Mouse (Mus musculus) left cerebral cortex, adult 9 months (tissue): ENCODE measurements around the gene Atxn1.

Source experiments
- DNase-seq, 2 experiments: peaks; one replicate each; pipeline ENCODE4 v3.0.0; 2022; ENCODE audit warnings: low spot score in 2 of 2

The Atxn1 gene

DNA sequence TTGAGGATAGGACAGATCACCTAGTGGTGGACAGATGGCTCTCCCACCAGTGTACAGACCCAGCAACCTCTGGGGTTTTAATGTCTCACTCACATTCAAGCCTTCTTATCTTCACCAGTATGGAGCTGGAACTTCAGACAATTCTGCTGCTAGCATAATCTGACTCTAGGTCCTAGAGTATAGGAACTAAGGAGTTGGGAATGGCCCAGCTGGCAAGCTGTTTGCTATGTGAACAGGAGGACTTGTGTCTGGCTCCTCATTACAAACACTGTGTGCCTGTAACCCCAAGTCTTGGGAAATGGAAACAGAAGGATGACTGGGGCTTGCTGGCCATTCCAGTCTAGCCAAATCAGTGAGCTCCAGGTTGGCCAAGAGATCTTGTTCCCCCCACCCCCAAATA, 237.9 kb downstream of the Atxn1 start:
- DNase-seq: no peak

DNA sequence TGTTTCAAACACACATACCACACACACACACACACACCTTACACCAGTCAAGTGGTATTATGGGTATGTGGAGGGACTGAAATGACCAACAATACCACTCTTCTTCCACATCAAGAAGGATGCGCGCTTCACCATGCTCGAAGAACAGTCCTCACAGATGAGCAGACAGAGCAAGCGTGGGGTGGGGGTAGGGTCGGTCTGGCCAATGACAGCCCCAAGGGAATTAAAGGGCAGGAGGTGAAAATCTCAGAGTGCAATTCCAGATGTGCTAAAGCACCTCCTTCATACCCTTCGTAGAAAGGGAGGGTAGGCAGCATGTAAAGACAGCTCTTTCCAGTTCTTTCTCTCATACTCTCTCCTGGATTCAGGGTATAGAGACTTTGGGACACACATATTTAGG, 238.6 kb downstream of the Atxn1 start:
- no peak for DNase-seq

DNA sequence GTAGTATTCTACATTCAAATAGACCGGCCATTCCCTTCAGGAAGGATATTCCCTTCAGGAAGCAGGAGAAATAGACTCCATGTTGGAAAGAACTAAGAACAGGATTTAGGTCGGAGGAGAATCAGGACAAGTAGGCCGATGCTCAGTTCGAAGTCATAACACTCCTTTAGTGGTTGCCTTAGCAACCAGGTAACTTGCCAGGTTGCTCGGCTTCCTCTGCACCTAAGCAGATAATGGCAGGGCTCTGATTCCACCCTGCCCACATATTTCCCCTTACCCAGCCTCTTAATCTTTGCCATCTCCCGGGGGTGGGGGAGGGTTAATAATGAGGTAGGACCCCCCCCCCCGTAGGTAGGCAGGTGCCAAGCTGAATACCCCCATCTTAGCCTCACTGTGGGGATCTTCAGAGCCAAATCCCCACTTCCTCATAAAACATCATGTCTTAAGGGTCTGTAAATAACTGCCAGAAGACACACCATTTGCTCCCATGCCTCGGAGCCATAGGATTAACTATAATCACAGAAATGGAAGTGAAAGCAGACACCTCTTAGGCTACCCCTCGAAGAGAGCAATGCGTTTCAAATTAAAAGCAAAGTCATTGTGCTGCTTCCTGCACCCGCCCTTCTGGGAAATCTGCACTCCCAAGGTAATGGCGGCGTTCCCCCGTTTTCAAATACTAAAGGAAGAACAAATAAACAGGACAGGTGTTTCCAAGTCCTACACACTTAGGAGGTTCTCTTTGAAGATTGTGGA, 240.1 kb downstream of the Atxn1 start:
- DNase-seq: no peak

DNA sequence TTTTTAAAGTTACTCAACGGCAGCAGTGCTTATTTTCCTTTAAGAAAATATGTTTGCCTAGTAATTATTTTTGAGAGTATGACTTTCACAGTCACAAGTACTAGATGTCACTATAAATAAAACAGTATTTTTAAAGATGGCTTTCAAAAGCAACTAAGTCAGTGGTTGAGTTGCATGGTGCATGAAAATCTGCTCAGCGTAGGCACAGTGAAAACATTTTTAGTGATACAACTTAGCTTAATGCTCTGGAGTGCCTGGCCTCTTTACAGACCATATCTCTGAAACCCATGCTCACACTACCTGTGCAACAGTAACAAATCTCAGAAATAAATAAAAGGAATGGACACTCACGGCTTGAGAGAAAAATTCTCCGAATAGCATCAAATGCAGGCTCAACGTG, 241.9 kb downstream of the Atxn1 start:
- DNase-seq: no peak

DNA sequence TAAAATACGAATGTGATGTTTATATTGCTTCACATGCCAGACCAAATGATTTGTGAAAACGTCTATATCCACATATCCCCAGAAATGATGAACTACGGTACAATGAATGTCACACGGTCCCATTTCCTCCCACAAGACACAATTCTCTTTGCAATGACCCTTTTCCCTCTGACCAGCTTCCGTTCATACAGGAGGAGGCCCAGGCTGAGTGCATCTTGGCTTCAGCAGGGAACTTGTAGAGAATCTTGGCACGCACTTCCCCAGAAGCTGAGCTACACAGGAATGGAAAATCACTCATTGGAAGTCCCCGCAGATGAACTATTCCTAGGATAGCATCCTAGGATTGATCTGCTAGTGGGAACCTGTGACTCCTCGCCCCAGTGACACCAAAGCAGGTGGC, 243.2 kb downstream of the Atxn1 start:
- DNase-seq: peak in 1 of 2 experiments; percentile 48

DNA sequence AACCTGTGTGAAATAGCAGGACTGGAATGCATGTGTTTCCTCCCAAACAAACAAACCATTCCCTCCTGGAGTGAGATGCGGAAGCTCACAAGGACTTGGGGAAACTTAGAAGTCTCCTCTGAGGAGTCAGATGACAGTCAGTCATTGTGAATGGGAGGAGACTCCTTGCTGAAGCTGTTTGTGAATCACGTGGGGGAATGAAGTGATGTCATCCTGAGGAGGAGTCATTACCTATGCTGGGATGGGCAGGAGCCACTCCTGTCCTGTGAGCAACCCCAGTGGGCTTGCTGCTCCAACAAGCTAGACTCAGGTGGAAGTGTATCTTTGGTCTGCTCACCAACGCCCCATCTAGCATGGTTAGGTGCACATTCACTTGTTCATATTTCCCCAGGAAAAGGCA, 246.0 kb downstream of the Atxn1 start:
- no peak for DNase-seq

- no peak for DNase-seq
Measured at GRCm38 (mm10) chr13:45715583-45716180, 249.1 kb downstream of the Atxn1 start.

- DNase-seq: no peak
Measured at GRCm38 (mm10) chr13:45710041-45710440, 254.8 kb downstream of the Atxn1 start.

- peak; percentile 42 to 56 for DNase-seq
Measured at GRCm38 (mm10) chr13:45709402-45709801, 255.4 kb downstream of the Atxn1 start.

DNA sequence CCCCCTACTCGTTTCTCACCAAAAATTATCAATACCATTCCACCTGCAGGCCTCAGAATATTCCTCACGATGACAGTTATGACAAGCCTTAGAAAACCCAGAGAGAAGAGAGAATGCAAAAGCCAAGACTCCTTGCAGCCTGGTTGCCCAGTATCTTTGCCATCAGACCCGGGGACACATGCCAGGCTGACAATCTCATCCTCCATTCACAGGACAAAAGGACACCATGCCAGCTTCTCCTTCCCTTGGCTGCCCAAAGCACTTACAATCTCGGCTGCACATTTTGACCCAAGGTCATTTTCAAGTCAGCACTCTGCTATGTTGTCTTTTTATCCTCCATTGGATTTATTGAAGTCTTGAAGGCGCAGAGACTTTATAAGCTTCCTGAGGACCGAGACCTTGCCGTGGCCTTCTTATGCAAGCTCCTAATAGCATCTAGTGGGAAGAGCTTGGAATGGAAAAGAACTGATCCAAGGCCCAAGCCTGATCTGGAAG, 263.5 kb downstream of the Atxn1 start:
- no peak for DNase-seq

- no peak for DNase-seq
Measured at GRCm38 (mm10) chr13:45698982-45699381, 265.8 kb downstream of the Atxn1 start.

DNA sequence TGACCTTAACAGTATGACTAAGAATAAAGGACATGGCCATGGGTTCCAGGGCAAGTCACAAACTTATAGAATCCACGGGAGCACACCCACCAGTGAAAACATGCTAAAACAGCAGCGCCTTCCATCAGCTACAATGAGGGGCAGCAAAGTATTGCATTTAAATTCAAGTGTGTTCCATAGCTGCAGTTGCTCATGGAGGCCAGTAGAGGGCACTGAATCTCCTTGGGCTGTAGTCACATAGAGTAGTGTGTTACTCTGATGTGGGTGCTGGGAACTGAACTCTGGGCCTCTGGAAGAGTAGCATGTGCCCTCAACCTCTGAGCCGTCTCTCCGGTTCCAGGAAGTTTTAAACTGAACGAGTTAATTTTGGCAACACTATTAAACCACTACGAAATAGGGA, 268.8 kb downstream of the Atxn1 start:
- DNase-seq: no peak

DNA sequence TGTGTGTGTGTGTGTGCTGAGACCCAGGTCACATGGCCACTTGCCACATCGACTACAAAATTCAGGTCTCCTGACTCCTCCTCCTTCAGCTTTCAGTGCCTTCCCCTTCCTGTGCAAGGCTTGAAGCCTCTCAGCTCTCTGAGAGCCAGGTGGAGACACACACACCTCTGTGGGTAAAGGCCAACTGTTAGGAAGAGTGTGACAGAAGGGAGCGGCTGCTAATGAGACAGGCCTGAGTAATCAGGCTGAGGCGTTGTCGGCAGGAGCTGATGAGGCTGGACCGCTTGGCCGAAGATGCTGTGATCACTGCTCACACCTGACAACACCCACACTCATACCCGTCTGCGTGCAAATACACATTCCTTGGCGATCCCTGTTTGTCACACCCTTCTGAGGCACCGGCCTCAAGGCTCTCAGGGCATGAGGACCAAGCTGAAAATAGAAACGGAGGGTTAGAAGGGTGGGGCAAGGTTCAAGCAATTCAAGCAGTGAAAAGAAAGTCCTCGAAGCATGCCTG, 269.8 kb downstream of the Atxn1 start:
- DNase-seq: no peak

DNA sequence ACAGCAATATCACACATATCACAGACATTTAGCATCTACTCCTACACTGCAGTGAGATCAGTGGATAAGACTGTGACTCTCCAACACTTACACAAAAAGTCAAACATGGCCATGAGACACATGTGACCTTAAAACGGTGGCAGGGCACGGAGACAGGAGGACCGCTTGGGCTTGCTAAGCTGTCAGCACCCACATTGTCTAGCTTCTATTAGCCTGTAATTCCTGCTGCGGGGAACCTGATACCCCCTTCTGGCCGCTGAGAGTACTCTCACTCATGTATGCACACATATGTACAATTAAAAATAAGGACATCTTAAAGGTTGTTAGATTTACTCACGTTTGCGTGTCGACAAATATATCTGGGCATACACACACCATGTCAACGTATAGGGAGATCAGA, 270.9 kb downstream of the Atxn1 start:
- DNase-seq: no peak

DNA sequence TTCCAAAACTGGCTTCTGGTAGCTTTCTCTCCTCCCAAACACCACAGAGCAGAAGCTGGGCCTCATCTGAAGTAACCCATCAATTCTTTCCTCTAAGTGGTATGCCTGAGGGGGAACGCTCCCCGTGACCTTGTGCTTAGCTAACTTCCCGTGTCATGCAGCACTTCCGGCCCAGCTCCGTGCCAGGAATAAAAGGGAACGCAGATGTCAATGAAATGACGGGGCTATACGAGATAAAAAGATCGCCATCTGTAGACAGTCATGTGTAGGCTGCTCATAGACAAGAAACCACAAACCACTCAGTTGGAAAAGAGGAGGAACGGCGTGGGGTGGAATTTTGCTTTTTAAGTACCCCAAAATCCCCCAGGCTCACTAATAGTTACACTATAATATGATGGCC, 271.3 kb downstream of the Atxn1 start:
- no peak for DNase-seq

DNA sequence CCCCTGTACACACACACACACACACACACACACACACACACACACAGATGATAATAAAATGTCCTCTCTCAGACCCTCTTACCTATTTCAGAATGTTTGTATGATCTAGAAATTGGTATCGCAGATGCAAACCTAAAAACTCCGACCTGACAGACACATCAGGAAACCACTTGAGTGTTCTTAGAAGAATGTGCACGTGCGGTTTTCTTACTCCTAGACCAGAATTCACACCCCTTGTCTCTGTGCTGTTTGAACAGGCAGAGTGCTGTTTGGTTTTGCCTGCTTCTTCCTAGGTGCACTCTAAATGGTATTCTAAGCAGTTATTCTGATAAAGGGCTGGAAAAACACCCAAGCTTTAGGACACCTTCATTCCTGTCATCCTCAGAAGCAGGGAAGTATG, 271.7 kb downstream of the Atxn1 start:
- DNase-seq: no peak

GRCm38 (mm10) chr13:45692440-45692839, 272.4 kb downstream of the Atxn1 start:
- no peak for DNase-seq

- no peak for DNase-seq
Measured at GRCm38 (mm10) chr13:45690426-45690825, 274.4 kb downstream of the Atxn1 start.

DNA sequence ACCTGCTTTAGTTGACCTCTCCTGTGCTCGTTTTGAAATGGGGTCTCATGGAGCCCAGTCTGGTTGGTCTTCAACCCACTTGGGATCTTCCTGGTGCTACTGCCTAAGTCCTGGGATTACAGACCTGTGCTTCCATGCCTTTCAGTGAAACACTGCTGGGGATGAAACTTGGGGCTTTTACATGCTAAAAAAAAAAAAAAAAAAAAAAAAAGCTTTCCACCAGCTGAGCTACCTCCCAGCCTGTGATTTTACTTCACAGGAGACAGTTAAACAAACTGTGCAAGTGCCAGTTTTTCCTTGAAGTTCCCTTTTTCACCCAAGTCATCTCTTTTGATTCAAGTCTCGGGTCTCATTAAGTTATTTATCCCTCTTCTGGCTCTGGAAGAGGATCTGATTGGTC, 275.9 kb downstream of the Atxn1 start:
- no peak for DNase-seq

- no peak for DNase-seq
Measured at GRCm38 (mm10) chr13:45687581-45687980, 277.2 kb downstream of the Atxn1 start.

DNA sequence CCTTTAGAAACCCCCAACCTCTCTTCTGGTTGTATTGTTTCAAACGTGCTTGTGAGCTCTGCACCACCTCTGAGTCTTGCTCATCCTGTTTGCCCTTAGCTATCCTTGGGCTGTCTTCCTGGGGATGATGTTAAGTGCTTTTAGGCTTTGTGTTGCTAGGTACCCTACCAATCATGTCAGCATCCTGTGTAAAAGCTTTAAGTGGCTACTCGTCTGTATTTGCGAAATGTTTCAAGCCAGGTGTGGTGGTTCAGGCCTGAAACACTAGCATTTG, 278.6 kb downstream of the Atxn1 start:
- DNase-seq: no peak

DNA sequence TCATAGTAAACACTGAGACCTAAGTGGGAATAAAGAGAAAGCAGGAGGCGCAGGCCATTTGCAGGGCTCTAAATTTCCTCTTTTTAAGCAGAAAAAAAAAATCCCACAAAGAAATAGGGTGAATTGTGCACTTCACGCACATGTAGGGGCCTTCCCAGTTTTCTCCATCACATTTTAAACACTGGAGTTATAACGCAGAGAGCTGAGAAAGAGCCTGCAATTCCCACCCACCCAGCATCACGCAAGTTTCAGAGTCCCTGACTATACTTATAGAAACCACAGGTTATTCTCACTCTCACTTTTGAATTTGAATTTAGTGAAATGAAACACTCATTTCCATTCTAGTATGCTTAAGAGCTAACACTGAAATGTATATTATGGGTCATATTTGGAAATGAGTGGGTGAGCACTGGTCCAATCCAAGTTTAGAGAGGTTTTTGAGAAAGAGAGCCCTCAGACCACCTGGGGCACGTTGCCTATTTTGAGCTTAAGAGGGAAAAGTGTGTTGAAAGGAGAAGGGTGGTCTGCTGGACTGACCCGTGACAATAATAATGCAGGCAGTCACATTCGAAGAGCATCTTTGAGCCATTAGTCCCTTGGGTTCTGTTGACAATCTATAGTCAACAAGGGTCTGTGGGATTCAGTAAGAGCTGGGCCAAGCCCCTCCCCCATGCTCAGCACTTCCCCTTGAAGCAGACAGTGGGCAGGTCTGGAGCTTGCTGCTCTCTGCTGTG, 279.1 kb downstream of the Atxn1 start:
- DNase-seq: no peak

- DNase-seq: no peak
Measured at GRCm38 (mm10) chr13:45684891-45685311, 279.9 kb downstream of the Atxn1 start.
